Mouse (Mus musculus) thymus, postnatal 0 days (tissue): Measurements from ENCODE around the gene Ly6g6e. TPM values are rescaled to one million over a fixed set of nuclear protein-coding genes. Genes with fewer than 3 reads are reported as not detected.

Experiments
- DNase-seq: peaks from one replicate; pipeline ENCODE4 v3.0.0-alpha.2; 2015; ENCODE audit warnings: low spot score
- polyA plus RNA-seq: library from polyadenylated mRNA; unstranded; fragments of >200 nt; fragmentation: Nextera tagmentation; extraction: Ambion mirVana; gene quantifications from 2 replicates; pipeline ENCODE4 v1.2.1, GENCODE M21; 2015

Ly6g6e gene
- polyA plus RNA-seq, 1 experiment from 2014 or later, result 1.0 TPM

DNA sequence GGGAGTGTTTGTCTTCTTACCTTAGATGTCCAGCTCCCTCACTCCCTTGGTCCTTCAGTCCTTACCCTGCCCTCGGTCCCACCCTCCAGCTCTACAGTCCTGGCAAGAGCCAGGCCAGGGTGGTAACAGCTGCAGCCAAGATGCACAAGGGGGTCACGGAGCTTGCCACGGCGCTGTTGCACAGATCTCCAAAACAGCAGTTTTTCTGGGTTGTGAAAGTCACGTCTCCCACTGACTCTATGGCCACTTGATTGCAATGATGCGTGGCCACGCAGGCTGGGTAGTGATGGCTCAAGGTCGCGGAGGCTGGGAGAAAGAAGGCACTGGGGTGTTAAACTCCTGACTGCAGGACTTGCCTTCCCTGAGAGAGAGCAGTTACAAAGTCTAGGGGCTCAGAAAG lies 5.2 kb upstream of the Ly6g6e start:
- DNase-seq, result no peak

- DNase-seq, result peak; percentile 46
These were observed 2.6 kb upstream of the Ly6g6e start for GRCm38 (mm10) chr17:35074097-35074496.

- no peak for DNase-seq
These were observed 583 bp downstream of the Ly6g6e start for GRCm38 (mm10) chr17:35077285-35077684.

DNA sequence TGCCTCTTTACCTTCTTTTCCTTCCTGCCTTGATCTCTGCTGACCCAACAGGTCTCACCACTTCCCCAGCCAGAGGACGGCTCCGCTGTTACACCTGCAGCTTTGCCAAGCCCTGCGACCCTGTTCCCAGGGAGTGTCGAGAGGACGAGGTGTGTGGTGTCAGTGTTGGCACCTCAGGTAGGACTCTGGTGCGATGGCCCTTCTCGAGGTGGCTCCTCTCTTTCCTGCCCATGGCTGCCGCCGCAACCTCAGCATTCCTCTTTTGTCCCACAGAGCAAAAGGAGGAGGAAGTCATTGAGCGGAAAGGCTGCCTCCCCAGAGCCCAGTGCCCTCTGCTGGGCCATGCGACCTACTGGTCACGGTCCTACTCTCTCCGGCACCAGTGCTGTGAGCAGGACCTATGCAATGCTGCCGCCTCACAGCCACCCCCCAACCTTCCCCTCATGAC lies 1.1 kb downstream of the Ly6g6e start, which contains the start of gene Ly6g6d:
TSS of gene Ly6g6d (minus strand) at position 280 of the 448 bp plus-strand sequence.
- no peak for DNase-seq

DNA sequence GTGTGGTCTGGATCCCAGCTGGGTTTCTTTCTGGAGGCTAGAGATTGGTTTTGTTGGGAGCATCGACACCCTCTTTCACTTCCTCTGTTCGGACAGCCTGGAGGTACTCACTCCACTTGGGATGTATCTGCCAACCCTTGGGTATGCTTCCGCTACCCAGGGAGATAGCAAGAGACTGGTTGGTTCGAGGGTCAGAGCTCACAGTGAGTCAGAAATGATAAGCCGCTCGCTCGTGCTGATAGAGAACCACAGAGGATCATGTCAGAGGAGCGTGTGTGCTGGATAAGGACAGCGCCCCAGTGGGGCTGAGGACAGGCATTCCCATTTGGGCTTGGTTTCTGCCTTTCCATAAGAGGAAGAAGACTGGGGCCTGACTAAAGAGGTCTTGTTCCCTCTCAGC lies 3.1 kb downstream of the Ly6g6e start:
- DNase-seq, result no peak

DNA sequence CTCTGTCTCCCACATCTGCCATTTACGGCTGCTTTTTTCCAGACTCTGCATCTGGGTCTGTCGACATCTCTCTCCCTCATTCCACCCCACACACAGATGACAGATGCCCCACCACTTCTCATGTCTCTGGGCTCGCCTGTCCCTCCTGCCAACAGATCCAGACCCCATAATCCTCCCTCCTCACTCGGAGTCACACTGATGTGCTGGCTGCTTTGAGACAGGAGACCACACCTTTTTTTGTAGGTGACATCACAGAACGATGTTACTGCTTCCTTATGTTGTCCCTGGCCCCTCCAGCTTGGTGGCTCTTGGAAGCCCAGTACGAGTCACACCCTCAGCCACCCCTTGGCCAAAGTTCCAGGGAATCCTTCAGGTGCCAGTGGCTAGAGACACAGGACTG lies 3.5 kb downstream of the Ly6g6e start:
- DNase-seq, result no peak

GRCm38 (mm10) chr17:35080710-35081109 lies 4.0 kb downstream of the Ly6g6e start:
- no peak for DNase-seq

GRCm38 (mm10) chr17:35082841-35083576 lies 6.3 kb downstream of the Ly6g6e start:
- DNase-seq, result no peak

DNA sequence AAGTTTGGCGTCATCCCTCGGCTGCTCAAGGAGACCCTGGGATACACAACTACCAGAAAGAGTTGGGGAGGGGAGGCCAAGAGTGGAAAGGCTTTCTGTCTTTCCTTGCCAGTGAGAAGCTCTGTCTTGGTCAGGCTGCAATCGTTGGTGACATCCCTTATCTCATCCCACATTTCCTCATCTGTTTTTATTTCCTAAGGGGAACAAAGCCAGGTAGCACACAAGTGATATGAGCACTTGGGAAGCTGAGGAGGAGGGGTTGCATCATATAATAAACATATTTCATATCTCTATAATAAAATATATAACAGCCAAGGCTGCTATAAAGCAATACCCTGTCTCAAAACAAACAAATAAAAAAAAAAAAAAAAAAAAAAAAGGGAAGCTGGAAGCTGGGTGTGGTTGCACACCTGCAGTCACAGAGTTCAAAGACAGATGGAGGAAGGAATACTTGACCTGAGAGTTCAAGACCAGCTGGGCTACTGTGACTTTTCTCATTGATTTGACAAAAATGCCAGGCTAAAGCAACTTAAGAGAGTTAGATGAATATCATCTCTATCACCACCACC lies 7.3 kb downstream of the Ly6g6e start:
- DNase-seq, result no peak

- no peak for DNase-seq
These were observed 8.6 kb downstream of the Ly6g6e start, which contains the start of gene Ly6g6f for GRCm38 (mm10) chr17:35085208-35085865. Gene Ly6g6f, minus strand, starts transcription at chr17:35085610.

- no peak for DNase-seq
These were observed 11.4 kb downstream of the Ly6g6e start for GRCm38 (mm10) chr17:35088151-35088550.

DNA sequence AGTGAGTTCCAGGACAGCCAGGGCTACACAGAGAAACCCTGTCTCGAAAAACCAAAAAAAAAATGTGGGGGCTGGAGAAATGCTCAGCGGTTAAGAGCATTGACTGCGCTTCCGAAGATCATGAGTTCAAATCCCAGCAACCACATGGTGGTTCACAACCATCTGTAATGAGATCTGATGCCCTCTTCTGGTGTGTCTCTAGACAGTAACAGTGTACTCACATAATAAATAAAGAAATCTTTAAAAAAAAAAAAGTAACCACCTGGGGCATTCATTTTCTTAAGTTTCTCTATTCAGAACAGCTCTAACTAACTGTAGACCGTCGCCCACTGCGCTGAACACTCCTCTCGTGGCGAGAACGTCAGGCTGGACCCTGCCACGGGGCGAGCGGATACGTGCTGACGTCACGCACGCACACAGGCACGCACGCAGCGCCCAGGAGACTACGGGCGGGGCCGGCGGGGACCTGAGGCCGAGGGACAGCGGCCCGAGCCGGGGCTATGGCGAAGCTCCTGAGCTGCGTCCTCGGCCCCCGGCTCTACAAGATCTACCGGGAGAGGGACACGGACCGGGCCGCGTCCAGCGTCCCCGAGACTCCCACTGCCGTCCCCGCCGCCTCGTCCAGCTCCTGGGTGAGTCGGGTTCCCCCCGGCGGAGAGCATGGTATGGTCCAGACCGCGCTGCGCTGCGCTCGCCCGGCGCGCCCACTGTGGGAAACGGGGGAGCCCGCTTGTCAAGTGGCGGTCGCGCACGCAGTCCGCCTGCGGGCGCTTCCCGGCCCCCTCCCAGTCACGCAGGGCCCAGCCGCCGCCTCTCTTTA lies 12.3 kb downstream of the Ly6g6e start, which contains the start of gene Abhd16a:
TSS of gene Abhd16a (plus strand) at position 439 of the 820 bp plus-strand sequence.
- peak; percentile 94 for DNase-seq

GRCm38 (mm10) chr17:35090166-35090932 lies 13.6 kb downstream of the Ly6g6e start:
- DNase-seq, result no peak

GRCm38 (mm10) chr17:35092403-35093198 lies 15.9 kb downstream of the Ly6g6e start:
- DNase-seq, result no peak

- no peak for DNase-seq
These were observed 18.0 kb downstream of the Ly6g6e start for GRCm38 (mm10) chr17:35094475-35095365.

GRCm38 (mm10) chr17:35096597-35096996 lies 19.9 kb downstream of the Ly6g6e start:
- DNase-seq, result no peak

- no peak for DNase-seq
These were observed 20.5 kb downstream of the Ly6g6e start for GRCm38 (mm10) chr17:35097164-35097655.

- DNase-seq, result no peak
These were observed 23.6 kb downstream of the Ly6g6e start for GRCm38 (mm10) chr17:35100196-35100765.
